Mouse (Mus musculus): ENCODE results near the gene Sfn.

The Sfn gene

DNA sequence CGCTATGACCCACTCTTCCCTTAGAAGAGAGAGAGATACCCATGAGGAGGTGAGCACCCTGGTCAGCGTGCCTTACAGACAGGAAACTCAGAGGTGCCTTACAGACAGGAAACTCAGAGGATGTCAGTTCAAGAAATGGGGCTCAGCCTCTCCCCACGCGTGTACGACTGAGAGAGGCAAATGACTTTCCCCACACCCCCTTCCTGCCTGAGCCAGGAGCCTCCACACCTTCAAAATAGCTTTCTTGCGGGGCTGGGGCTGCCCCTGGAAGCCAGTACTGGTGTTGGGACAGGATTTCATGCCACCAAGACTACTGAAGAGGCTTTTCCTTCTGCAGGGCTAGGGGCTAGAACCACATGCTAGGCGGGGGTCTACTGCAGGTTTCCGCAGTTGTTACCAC is 18.7 kb upstream of the Sfn start:
- in situ Hi-C loops (cut with MboI, MseI), result no loop called here

GRCm38 (mm10) chr4:133619473-133620136 is 17.6 kb upstream of the Sfn start:
- in situ Hi-C loops (cut with MboI, MseI), result no loop called here

DNA sequence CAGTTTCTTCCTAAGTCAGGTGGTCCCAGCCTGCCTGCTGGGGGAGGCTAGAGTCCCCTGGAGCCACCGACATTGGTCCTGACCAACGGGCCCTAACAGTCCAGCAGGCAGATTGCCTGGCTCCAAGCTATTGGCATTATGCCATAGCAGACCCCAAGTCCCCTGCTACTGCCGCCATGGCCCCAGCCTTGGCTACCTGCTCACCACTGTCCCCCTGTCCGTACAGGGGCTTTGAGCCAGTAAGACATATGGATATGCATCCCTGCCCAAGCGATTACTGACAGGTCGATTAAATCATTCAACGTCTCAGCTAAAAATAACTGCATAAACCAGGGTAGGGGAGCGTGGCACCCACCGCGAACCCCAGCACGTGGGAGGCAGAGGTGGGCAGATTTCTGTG is 16.0 kb upstream of the Sfn start:
- in situ Hi-C loops (cut with MboI, MseI), result no loop called here

DNA sequence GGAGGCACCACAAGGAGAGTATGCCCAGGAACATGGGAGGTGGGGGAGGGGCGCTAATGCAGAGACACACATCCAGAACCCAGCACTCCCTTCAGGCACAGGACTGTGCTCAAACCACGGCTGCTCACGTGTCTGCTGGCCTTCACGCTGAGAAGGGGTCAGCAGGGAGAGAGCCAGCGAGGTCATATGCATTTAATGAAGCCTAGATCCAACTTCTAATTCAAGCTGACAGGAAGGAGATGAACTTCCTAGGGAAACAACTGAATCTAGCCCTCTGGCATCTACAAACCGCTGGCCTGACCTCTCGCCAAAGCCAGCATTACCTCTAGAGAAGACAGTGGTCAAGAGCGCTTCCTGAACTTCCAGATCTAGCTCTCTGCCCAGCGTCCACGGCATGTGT is 13.4 kb upstream of the Sfn start:
- in situ Hi-C loops (cut with MboI, MseI), result no loop called here

DNA sequence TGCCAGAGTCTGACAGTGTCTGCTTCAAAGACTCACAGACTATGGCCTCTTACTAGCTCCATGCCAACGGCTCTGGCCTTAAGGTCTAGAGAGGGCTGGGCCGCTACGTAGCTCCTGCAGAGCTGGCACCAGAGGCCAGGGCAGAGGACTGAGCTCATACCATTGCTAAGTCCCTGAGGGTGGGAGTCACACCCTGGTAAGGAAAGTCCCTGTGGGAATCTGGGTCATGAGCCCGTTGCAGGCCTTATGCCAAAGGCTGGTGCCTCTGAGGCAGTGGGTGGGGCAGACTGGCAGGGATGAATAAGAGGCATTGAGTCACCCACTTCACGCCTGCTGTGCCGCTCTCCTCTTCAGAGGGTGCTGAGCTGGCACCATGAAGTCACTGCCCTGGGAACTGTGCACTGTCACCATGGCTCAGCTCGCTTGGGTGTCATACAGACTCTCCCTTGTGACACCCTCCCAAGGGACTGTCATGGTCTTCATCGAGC is 12.3 kb upstream of the Sfn start:
- in situ Hi-C loops (cut with MboI, MseI), result no loop called here

- in situ Hi-C loops (cut with MboI, MseI), result no loop called here
Measured at GRCm38 (mm10) chr4:133613867-133614266, 11.9 kb upstream of the Sfn start.

- in situ Hi-C loops (cut with MboI, MseI), result no loop called here
Measured at GRCm38 (mm10) chr4:133613026-133613425, 11.1 kb upstream of the Sfn start.

DNA sequence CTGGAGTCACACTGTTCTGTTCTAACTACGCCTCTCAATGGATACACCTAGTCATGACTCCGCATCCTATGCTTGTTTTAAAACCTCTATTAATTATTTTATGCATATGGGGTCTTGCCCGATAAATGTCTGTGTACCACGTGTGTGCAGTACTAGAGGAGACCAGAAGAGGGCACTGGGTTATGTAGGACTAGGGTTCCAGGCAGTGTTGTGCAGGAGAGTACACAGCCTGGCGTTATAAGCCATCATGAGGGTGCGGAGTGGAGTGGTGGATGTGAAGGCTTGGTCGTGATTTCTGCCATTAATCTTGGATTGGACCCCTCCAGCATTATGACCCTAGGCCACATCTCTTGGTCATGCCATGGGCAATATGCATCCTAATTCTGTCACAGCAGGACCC is 10.4 kb upstream of the Sfn start:
- in situ Hi-C loops (cut with MboI, MseI), result no loop called here

- in situ Hi-C loops (cut with MboI, MseI), result no loop called here
Measured at GRCm38 (mm10) chr4:133611815-133612214, 9.8 kb upstream of the Sfn start.

GRCm38 (mm10) chr4:133609719-133610118 is 7.8 kb upstream of the Sfn start:
- in situ Hi-C loops (cut with MboI, MseI), result no loop called here

DNA sequence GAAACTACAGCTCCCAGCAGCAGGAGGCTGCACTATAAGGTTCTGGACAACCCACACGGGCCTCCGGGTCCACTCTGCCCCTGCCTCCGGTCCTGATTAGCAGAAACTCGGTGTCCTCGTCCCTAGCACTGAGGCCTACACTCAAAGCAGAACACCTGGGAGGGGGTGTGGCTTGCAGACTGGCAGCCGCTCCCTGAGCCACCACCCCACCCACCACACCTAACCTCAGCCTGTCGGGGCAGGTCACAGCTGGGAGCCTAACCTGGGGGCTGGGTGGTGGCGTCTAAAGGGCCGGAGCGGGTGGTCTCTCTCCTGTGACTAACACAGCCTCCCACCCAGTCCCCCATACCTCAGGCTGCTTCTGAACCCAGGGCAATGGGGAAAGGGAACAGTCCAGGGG is 5.3 kb upstream of the Sfn start:
- in situ Hi-C loops (cut with MboI, MseI), result no loop called here

GRCm38 (mm10) chr4:133605330-133605729 is 3.4 kb upstream of the Sfn start:
- in situ Hi-C loops (cut with MboI, MseI), result no loop called here

GRCm38 (mm10) chr4:133604856-133605255 is 2.9 kb upstream of the Sfn start:
- in situ Hi-C loops (cut with MboI, MseI), result no loop called here

- in situ Hi-C loops (cut with MboI, MseI), result no loop called here
Measured at GRCm38 (mm10) chr4:133604175-133604574, 2.2 kb upstream of the Sfn start.

DNA sequence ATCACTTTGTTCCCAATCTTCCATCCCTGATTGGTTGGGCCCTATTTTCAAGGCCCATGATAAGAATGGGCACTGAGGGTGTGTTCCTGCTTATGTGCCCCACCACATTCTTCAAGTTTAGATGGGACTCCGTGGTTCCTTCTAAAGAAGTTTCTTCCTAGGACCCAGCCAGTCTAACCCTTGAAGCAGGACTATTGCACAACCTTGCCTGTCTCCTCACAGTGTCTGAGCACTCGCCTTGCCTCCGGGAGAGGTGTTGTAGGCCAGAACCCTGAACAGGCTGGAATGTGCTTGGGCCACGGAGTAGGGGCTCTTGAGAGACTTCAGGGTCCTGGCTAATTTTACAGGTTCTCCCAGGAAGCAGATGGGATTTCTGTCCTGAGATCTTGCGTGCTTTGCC is 1.1 kb upstream of the Sfn start:
- in situ Hi-C loops (cut with MboI, MseI), result no loop called here

GRCm38 (mm10) chr4:133600306-133600705 is 1.7 kb downstream of the Sfn start:
- in situ Hi-C loops (cut with MboI, MseI), result no loop called here

DNA sequence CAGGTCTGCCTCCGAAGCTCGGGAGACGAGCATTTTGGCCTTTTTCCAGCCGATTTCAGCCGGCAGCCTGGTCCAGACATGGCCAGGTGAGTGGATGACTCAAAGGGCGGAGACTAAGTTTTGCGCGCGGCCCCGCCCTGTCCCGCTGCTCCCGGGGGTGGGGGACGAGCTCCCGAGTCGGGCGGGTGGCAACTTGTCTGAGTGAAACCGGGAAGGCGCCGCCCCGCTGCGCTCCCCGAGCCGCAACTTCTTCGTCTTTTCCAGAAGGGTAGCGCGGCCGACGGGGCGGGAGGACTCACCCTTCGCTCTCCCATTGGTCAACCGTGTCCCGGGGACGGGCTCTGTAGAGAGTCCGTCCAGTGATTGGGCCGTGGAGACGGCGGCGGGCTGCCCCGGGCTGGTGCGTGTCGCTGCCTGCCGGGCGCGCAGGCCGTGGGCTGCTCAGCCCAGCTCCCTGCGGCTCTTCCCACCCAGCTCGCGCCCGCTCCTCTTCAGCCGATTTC is 2.3 kb downstream of the Sfn start:
- in situ Hi-C loops (cut with MboI, MseI), result no loop called here

DNA sequence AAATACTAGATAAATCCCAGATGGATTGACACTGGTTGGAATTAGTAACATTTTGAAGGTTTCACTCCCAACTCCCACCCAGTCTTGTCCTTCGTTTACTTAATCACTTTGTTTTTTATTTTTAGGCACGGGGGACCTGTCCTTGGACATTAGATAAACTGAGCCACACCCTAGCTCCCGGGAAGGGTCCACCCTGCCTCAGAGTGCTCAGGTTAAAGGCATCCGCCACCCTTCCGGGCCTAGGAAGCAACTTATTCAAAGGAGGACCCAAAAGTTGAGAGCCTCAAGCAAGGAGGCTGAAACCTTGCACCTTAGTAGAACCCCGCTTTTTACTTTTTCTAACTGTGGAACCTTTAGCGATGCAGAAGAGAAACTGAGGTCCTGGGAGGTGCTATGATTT is 2.9 kb downstream of the Sfn start:
- in situ Hi-C loops (cut with MboI, MseI), result no loop called here

GRCm38 (mm10) chr4:133598616-133599015 is 3.4 kb downstream of the Sfn start:
- in situ Hi-C loops (cut with MboI, MseI), result no loop called here

DNA sequence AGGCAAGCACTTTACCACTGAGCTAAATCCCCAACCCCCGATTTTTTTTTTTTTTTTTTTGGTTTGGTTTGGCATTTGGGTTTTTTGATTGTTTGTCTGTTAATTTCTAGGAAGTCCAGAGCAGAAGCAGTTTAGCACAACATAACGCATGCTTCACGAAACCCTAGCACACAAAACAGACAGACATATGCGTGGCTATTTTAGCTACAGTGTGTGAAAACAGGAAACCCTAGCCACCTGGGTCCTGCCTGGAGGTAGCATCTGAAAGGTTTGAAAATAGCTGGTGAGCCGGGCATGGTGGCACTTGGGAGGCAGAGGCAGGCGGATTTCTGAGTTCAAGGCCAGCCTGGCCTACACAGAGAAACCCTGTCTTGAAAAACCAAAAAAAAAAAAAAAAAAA is 5.9 kb downstream of the Sfn start:
- in situ Hi-C loops (cut with MboI, MseI), result no loop called here

DNA sequence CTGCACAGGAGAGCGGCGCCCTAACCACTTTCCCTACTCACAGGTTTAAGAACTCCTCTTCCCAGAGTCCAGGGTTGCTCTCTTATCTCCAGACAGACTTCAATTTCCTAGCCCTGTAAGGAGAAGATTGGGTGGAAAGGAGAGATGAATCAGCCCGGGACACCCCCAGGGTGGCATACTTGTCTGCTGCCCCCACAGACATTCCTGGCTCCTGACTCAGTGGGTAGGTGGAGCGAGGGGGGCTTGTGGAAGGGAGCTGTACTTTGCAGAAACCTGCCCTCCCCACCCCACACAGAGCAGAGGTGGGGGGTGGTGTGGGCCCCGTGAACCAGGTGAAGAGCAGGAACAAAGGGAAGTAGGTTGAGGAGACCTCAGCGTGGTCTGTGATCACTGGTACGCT is 6.4 kb downstream of the Sfn start:
- in situ Hi-C loops (cut with MboI, MseI), result no loop called here

- in situ Hi-C loops (cut with MboI, MseI), result loop anchor here (5.0 kb wide), 1 partner anchor 250 kb away; no protein-coding TSS in a partner anchor
Measured at GRCm38 (mm10) chr4:133592570-133592969, 9.4 kb downstream of the Sfn start.

- in situ Hi-C loops (cut with MboI, MseI), result no loop called here
Measured at GRCm38 (mm10) chr4:133584059-133584951, 17.7 kb downstream of the Sfn start, which contains the start of gene Gpn2. Gpn2 (plus strand) TSS chr4:133584362.

All from T-helper 2 cell (primary cell).